Comparison of ENCODE assay signal across 8 mouse cellular contexts in genomic region chr7:113766498-113766941, GRCm38 (mm10). TPM values are rescaled to one million over a fixed set of nuclear protein-coding genes. Genes with fewer than 3 reads are reported as not detected.
DNase-seq lines count a peak whose midpoint lies in the region; ATAC-seq and TF ChIP-seq lines count a peak whose summit lies in the region.

No protein-coding gene starts in this region.

- 0 out of 2 replicates have a peak, but pooled peaks cover 8% of the 10 kb centered on the region for H3K9me3 ChIP-seq in forebrain, embryonic 15.5 days
- H3K9me3 ChIP-seq in intestine, postnatal 0 days (ENCODE audit: control insufficient read depth), result no peaks in the 10 kb centered on the region
- H3K9me3 ChIP-seq in midbrain, embryonic 13.5 days, result no peaks in the 10 kb centered on the region; the same call in 1 of the 2 replicates

- H3K9ac ChIP-seq in forebrain, embryonic 15.5 days (replicated peaks), result peak overlapping the region; percentile 52
- H3K9ac ChIP-seq in intestine, postnatal 0 days (ENCODE audit: low read depth, low read length), result 0 out of 2 replicates have a peak overlapping the region, but pooled peaks have one; percentile 26
- peak overlapping the region; percentile 73 for H3K9ac ChIP-seq in midbrain, embryonic 13.5 days (replicated peaks)

- peak overlapping the region; percentile 52 for H3K4me3 ChIP-seq in forebrain, embryonic 15.5 days
- peak overlapping the region; percentile 50 for H3K4me3 ChIP-seq in intestine, postnatal 0 days (ENCODE audit: low read depth, low read length)
- H3K4me3 ChIP-seq in midbrain, embryonic 13.5 days (replicated peaks), result peak overlapping the region; percentile 60

- H3K36me3 ChIP-seq in forebrain, embryonic 15.5 days, result no peaks in the 10 kb centered on the region
- H3K36me3 ChIP-seq in intestine, postnatal 0 days (ENCODE audit: control insufficient read depth, insufficient read depth), result no peaks in the 10 kb centered on the region
- no peaks in the 10 kb centered on the region for H3K36me3 ChIP-seq in midbrain, embryonic 13.5 days

- no peak for TF ChIP-seq CTCF in intestine, postnatal 0 days (IDR thresholded peaks at IDR 0.05; ENCODE audit: low read depth)

- ATAC-seq in forebrain, embryonic 15.5 days (replicated peaks), result peak; percentile 53
- ATAC-seq in intestine, postnatal 0 days, result no peak
- ATAC-seq in midbrain, embryonic 13.5 days, result peak; percentile 64

- H3K4me1 ChIP-seq in forebrain, embryonic 15.5 days, result peaks cover 38% of the 10 kb centered on the region
- H3K4me1 ChIP-seq in intestine, postnatal 0 days (replicated peaks; ENCODE audit: control insufficient read depth, insufficient read depth, low read length), result no peaks in the 10 kb centered on the region
- peaks cover 42% of the 10 kb centered on the region for H3K4me1 ChIP-seq in midbrain, embryonic 13.5 days (replicated peaks)

- 1% methylated on average over 27 of the region's 27 CpGs for WGBS in forebrain, embryonic 15.5 days
- 2% methylated on average over 27 of the region's 27 CpGs for WGBS in intestine, postnatal 0 days
- under 1% methylated on average over 27 of the region's 27 CpGs for WGBS in midbrain, embryonic 13.5 days

- peaks cover 32% of the 10 kb centered on the region for H3K27me3 ChIP-seq in forebrain, embryonic 15.5 days
- peaks cover 26% of the 10 kb centered on the region for H3K27me3 ChIP-seq in intestine, postnatal 0 days (replicated peaks; ENCODE audit: control insufficient read depth, insufficient read depth, low read length)
- peaks cover 43% of the 10 kb centered on the region for H3K27me3 ChIP-seq in midbrain, embryonic 13.5 days

- intact Hi-C loops in left cerebral cortex, postnatal 14 days (cut with DNase I), result loop anchor here (5.0 to 10.0 kb wide), 2 partner anchors 154 to 392 kb away; no protein-coding TSS in a partner anchor

- H3K27ac ChIP-seq in forebrain, embryonic 15.5 days (replicated peaks), result no peak overlapping the region
- H3K27ac ChIP-seq in intestine, postnatal 0 days (ENCODE audit: low read depth, low read length), result no peak overlapping the region
- peak overlapping the region; percentile 62 for H3K27ac ChIP-seq in midbrain, embryonic 13.5 days

- peak; percentile 12 to 14 for DNase-seq in left cerebral cortex, postnatal 14 days (ENCODE audit: low spot score in 2 of 2)
- DNase-seq in left cerebral cortex, adult 11 months (ENCODE audit: low spot score), result no peak
- DNase-seq in cerebellum, adult 11 months, result peak; percentile 45
- DNase-seq in adrenal gland, adult 18-20 months (ENCODE audit: low spot score in 2 of 2), result no peak
- DNase-seq in B cell, adult 2 months, result no peak

- peak overlapping the region; percentile 98 for H3K4me2 ChIP-seq in forebrain, embryonic 15.5 days (replicated peaks)
- H3K4me2 ChIP-seq in intestine, postnatal 0 days (replicated peaks; ENCODE audit: low read depth), result peak overlapping the region; percentile 94
- peak overlapping the region; percentile 100 for H3K4me2 ChIP-seq in midbrain, embryonic 13.5 days (replicated peaks)

RNA-seq across cellular contexts. Expression of gene Spon1, which starts 0.7 kb away (rescaled TPM):
- total RNA-seq in left cerebral cortex, postnatal 14 days (2021), result 10 to 100 TPM; 37.6 to 43.5 TPM
- 10.7 and 16.3 TPM in 2 replicates for polyA plus RNA-seq in forebrain, embryonic 15.5 days (2015; fragmentation: Nextera tagmentation; extraction: Ambion mirVana)
- polyA plus RNA-seq in intestine, postnatal 0 days (2015; fragmentation: Nextera tagmentation; extraction: Ambion mirVana), result 3.2 and 3.6 TPM in 2 replicates
- polyA plus RNA-seq in midbrain, embryonic 13.5 days (2015; fragmentation: Nextera tagmentation; extraction: Ambion mirVana), result 33.5 and 62.4 TPM in 2 replicates
- 10 to 100 TPM in 1 of 2 experiments, 1 to 10 TPM in 1; 9.6 to 12.6 TPM for total RNA-seq in adrenal gland, adult 18-20 months (2021)

Comparison
In these comparisons a context has a peak if more than half of its experiments do, and no peak if none do; other contexts are left out.
1. DNase-seq: peak in left cerebral cortex, postnatal 14 days (2 of 2) and cerebellum, adult 11 months (single experiment); none in left cerebral cortex, adult 11 months (single experiment), adrenal gland, adult 18-20 months (0 of 2) and B cell, adult 2 months (0 of 2).
2. Peak in every context shown above with its lines, with median percentiles within 50 percentile points of each other: H3K4me2 ChIP-seq, H3K4me3 ChIP-seq and H3K9ac ChIP-seq.